Mouse (Mus musculus) stomach, embryonic 16.5 days (tissue): Measurements from ENCODE around the gene Adora2b. TPM values are rescaled to one million over a fixed set of nuclear protein-coding genes. Genes with fewer than 3 reads are reported as not detected.

Source experiments
- ATAC-seq: fragments of 200-750 bp; cut with Nextera tagmentation; 2 replicates; pipeline ENCODE4 v1.8.0; 2017; ENCODE audit warnings: moderate number of reproducible peaks, moderate TSS enrichment; ENCODE audit not compliant: insufficient read depth, low FRiP score
- H3K27ac ChIP-seq: fragments of 300-500 bp; sonication (generic); 2 replicates; pipeline ENCODE4 v1.5.1; 2014; ENCODE audit warnings: low read length
- H3K27me3 ChIP-seq: fragments of 300-500 bp; sonication (generic); 2 replicates; pipeline ENCODE4 v1.6.1; 2014; ENCODE audit warnings: low read length, control low read depth, mixed read lengths; ENCODE audit not compliant: control insufficient read depth, insufficient read depth
- H3K36me3 ChIP-seq: fragments of 300-500 bp; sonication (generic); 2 replicates; pipeline ENCODE4 v1.6.1; 2014; ENCODE audit warnings: low read length; ENCODE audit not compliant: control insufficient read depth, insufficient read depth
- H3K4me1 ChIP-seq: fragments of 300-500 bp; sonication (generic); 2 replicates; pipeline ENCODE4 v1.6.1; 2014; ENCODE audit warnings: low read length, control low read depth, mixed read lengths; ENCODE audit not compliant: control insufficient read depth, insufficient read depth
- H3K4me2 ChIP-seq: fragments of 300-500 bp; sonication (generic); 2 replicates; pipeline ENCODE4 v1.6.1; 2014; ENCODE audit warnings: low read depth, low read length, mixed read lengths
- H3K4me3 ChIP-seq: fragments of 300-500 bp; sonication (generic); replicated peaks from 2 replicates; pipeline ENCODE4 v1.5.1; 2014; ENCODE audit warnings: mild to moderate bottlenecking, low read length
- H3K9ac ChIP-seq: fragments of 300-500 bp; sonication (generic); 2 replicates; pipeline ENCODE4 v1.6.1; 2014; ENCODE audit warnings: low read length
- H3K9me3 ChIP-seq: fragments of 300-500 bp; sonication (generic); replicated peaks from 2 replicates; pipeline ENCODE4 v1.6.1; 2016; ENCODE audit warnings: low read length, control low read depth; ENCODE audit not compliant: control insufficient read depth
- WGBS: fragments of 180-500 bp; shearing (Covaris S2); extraction: QIAGEN DNeasy Blood & Tissue Kit; methylation state at CpG from one replicate; pipeline ENCODE4 v1.1.7; 2014; 5-methylcytosine and 5-hydroxymethylcytosine counted together
- polyA plus RNA-seq: library from polyadenylated mRNA; unstranded; fragments of >200 nt; fragmentation: Nextera tagmentation; extraction: Ambion mirVana; gene quantifications from 2 replicates; pipeline ENCODE4 v1.2.1, GENCODE M21; 2015

Gene Adora2b
- polyA plus RNA-seq, 1 experiment from 2014 or later: 8.1 TPM

DNA sequence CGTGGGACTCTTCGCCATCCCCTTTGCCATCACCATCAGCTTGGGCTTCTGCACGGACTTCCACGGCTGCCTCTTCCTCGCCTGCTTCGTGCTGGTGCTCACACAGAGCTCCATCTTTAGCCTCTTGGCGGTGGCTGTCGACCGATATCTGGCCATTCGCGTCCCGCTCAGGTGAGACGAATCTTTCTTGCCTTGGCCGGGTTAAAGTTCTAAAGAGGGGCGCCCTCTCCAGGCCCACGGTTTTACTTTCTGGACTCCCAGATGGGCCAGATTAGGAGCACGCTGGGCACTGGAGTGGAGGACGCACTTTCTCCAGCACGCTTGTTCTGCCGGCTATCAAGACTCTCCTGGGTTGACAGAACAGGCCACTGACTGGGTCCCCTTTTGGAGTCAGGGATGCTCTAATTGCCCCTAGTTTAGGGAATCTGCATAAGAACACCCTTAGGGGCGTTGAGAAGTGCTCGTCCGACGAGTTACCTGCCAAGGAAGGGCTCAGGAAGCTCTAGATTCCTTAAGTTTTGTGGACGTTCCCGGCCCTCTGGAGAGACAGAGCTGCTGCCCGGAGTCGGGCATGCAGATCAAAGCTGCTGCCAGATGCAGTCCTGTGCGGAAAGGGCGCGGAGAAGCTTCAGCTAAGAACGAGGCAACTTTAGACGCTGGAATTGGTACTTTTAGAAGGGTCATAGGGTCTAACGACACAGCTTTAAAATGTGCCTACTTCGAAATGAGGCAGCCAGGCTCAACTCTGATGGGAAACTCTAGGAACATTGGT lies 668 bp downstream of the Adora2b start:
- Histone ChIP-seq H3K4me2 (peak overlapping the region; percentile 99), H3K27ac (no peak overlapping the region), H3K4me1 (peaks cover 16% of the 10 kb centered on the region; the same call in 1 of the 2 replicates), H3K27me3 (peaks cover 8% of the 10 kb centered on the region; the same call in 1 of the 2 replicates), H3K36me3 (no peaks in the 10 kb centered on the region), H3K9me3 (no peaks in the 10 kb centered on the region), H3K9ac (peak overlapping the region; percentile 66), H3K4me3 (peak overlapping the region; percentile 54)
- 6% methylated on average over 35 of the region's 35 CpGs for WGBS
- ATAC-seq: peak; percentile 12; the same call in 1 of the 2 replicates

DNA sequence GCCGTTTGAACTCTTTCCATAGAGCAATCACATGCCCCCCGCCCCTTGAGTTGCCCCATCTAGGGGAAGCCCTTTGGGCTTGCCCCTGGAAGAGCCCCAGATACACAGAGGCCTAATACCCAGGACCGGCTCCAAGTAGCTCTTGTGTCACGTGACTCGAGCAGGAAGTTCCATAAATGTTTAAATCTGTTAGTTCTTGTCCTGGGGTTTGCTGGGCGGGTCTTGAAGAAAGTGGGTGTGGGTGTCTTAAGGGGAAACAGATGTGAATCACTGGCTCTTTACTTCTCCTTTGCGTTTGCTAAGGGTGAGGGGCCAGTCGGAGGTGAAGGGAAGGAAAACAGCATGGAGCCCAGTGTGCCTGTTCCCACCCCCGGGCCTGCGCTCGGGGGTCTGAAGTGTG lies 2.3 kb downstream of the Adora2b start:
- peak overlapping the region; percentile 54 for H3K4me3 ChIP-seq
- H3K4me2 ChIP-seq: peak overlapping the region; percentile 99
- H3K9ac ChIP-seq: peak overlapping the region; percentile 48; the same call in 1 of the 2 replicates
- peak; percentile 46; the same call in 1 of the 2 replicates for ATAC-seq
- peaks cover 8% of the 10 kb centered on the region; the same call in 1 of the 2 replicates for H3K27me3 ChIP-seq
- 46% methylated on average over 11 of the region's 11 CpGs for WGBS
- H3K9me3 ChIP-seq: no peaks in the 10 kb centered on the region
- H3K27ac ChIP-seq: peak overlapping the region; percentile 21; the same call in 1 of the 2 replicates
- H3K36me3 ChIP-seq: no peaks in the 10 kb centered on the region
- H3K4me1 ChIP-seq: peaks cover 16% of the 10 kb centered on the region; the same call in 1 of the 2 replicates

DNA sequence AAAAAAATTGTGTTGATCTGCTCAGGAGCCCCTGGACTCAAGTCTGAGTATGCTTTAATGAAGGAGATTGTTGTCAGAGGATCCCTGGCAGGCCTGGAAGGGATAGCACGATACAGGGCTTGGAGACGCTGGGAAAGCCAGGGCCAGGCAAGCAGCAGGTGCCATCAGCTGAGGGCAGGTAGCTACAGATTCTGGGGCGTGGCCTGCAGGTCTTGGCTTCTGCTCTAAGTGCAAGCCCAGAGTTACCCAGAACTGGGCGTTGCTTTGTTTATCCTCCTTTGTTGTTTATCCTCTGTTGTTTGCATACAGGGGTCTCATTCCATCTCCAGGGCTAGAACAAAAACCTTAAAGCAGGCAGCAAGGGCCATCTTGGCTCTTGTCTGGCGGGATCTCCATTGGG lies 4.6 kb downstream of the Adora2b start:
- peaks cover 13% of the 10 kb centered on the region; the same call in 1 of the 2 replicates for H3K4me1 ChIP-seq
- H3K4me2 ChIP-seq: no peak overlapping the region
- ATAC-seq: no peak
- no peaks in the 10 kb centered on the region for H3K36me3 ChIP-seq
- 0 out of 2 replicates have a peak overlapping the region, but pooled peaks have one; percentile 14 for H3K27ac ChIP-seq
- no peak overlapping the region for H3K4me3 ChIP-seq
- H3K27me3 ChIP-seq: peaks cover 8% of the 10 kb centered on the region; the same call in 1 of the 2 replicates
- WGBS: 63% methylated on average over 5 of the region's 5 CpGs
- no peak overlapping the region for H3K9ac ChIP-seq
- H3K9me3 ChIP-seq: no peaks in the 10 kb centered on the region

DNA sequence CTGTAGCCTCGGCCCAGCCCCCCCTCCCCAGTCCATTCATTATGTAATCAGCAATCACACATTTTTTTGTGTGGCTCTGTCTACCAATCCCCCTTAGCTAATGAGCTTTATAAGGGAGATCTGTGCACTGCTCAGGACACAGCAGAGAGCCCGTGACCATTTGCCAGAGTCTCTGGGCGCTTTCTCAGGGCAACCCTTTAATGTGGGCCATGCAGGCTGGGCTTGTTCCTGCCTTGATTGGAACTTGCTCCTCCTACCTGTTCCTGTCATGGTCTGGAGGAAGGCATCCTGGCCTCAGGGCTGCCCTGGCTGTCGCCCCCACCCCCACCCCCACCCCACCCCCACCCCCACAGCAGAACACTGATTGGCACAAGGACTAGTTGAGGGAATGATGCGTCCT lies 10.4 kb downstream of the Adora2b start:
- no peak for ATAC-seq
- no peak overlapping the region for H3K9ac ChIP-seq
- H3K36me3 ChIP-seq: no peaks in the 10 kb centered on the region
- H3K4me1 ChIP-seq: no peaks in the 10 kb centered on the region
- H3K27ac ChIP-seq: no peak overlapping the region
- WGBS: 48% methylated on average over 5 of the region's 5 CpGs
- no peak overlapping the region for H3K4me2 ChIP-seq
- H3K27me3 ChIP-seq: no peaks in the 10 kb centered on the region
- no peaks in the 10 kb centered on the region for H3K9me3 ChIP-seq
- H3K4me3 ChIP-seq: no peak overlapping the region

DNA sequence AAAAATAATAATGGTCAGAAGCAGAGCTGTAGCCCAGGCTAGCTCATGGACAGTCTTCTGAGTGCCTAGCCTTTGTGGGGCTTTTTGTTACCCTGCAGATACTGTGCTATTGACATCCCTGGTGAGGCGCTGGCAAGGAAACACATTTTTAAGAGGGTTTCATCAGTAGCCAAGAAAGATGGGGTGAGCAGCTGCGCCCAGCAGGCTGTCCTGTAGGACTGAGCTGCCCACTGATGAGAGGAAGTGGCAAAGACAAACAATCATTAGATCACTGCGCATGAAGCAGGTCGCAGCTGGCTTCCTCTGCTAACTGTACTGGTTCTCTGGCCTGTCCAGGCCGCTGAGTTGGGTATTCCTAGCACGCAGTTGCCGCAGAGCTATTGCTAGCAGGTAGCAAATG lies 14.8 kb downstream of the Adora2b start:
- ATAC-seq: no peak
- no peaks in the 10 kb centered on the region for H3K4me1 ChIP-seq
- no peaks in the 10 kb centered on the region for H3K36me3 ChIP-seq
- H3K27ac ChIP-seq: no peak overlapping the region
- no peak overlapping the region for H3K9ac ChIP-seq
- WGBS: 55% methylated on average over 7 of the region's 7 CpGs
- no peaks in the 10 kb centered on the region for H3K9me3 ChIP-seq
- no peak overlapping the region for H3K4me3 ChIP-seq
- H3K4me2 ChIP-seq: no peak overlapping the region
- H3K27me3 ChIP-seq: no peaks in the 10 kb centered on the region

DNA sequence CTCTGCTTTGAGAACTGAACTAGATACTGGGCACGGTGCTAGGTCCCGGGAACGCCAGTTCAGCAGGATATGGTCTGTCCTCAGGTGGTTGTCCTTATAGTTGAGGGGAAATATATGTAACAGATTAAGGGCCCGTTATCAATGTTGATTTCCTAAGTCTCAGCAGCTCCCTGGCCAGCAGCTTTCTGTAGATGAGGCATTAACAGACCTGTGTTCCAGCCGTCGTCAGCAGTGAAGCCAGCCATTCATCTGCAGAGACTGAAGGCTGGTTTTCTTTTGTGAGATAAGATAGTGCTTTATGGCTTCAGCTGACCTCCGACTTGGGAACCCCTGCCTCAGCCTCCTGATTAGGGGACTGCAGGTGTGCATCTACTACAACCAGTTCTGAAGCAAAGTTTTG lies 15.2 kb downstream of the Adora2b start:
- no peak overlapping the region for H3K4me3 ChIP-seq
- H3K36me3 ChIP-seq: no peaks in the 10 kb centered on the region
- no peaks in the 10 kb centered on the region for H3K9me3 ChIP-seq
- H3K27me3 ChIP-seq: no peaks in the 10 kb centered on the region
- ATAC-seq: no peak
- no peak overlapping the region for H3K9ac ChIP-seq
- H3K4me1 ChIP-seq: no peaks in the 10 kb centered on the region; the same call in 1 of the 2 replicates
- H3K27ac ChIP-seq: no peak overlapping the region
- 43% methylated on average over 7 of the region's 7 CpGs for WGBS
- no peak overlapping the region for H3K4me2 ChIP-seq

DNA sequence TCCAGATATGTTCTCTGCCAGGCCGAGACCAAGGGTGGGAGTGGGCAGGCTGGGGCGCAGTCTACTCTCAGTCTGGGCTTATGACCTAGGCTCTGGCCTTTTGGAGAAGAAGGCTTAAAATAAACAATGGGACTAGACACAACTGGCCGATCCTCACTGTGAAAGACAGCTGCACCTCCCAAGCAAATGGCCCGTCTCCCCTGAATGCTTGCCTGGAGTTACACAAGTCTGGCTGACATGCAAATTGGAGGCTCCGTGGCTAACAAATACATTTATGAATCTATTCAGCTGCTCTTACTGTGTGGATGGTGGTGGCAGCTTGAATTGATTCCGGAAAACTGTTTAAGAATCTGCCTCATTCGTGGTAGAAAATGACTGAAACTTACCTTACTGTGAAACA lies 16.9 kb downstream of the Adora2b start:
- no peaks in the 10 kb centered on the region for H3K36me3 ChIP-seq
- no peak overlapping the region for H3K4me3 ChIP-seq
- no peaks in the 10 kb centered on the region for H3K27me3 ChIP-seq
- no peak overlapping the region for H3K27ac ChIP-seq
- H3K4me2 ChIP-seq: no peak overlapping the region
- H3K9me3 ChIP-seq: no peaks in the 10 kb centered on the region
- H3K4me1 ChIP-seq: no peaks in the 10 kb centered on the region; the same call in 1 of the 2 replicates
- H3K9ac ChIP-seq: no peak overlapping the region
- ATAC-seq: no peak
- 76% methylated on average over 7 of the region's 7 CpGs for WGBS

DNA sequence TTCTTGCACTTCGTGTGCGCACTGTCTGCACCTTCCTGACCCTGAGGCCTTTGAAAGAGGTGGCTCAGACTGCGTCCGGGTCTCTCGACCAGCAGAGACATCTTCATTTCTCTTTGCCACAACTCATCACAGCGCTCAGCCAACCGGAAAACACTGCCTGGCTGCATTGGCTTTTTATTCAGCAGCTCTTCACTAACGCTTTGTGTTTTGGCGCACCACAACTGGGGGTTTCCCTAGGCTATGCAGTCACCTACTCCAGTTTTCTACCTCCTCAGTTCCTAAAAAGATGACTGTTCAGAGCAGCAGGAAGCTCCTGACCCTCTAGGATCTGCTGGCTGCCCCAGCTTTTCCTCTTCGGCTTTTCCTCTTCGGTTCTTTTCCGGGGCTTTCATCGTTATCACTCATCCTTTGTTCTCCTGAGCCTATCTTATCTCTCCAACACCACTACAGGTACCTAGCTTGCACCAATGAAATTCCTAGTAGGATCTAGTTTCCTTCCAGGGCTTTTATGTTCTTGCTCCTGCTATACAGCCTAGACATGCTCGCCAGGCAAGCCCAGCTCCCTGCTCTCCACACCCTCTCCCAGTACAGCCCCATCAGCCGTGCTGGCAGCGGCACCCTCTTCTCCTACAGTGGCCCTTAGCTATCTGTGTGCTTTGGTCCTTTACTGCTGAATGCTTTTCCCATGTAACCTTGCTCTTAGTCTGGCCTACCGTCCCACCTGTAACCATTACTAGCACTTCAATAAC lies 17.9 kb downstream of the Adora2b start:
- no peak overlapping the region for H3K9ac ChIP-seq
- H3K4me2 ChIP-seq: no peak overlapping the region
- no peak overlapping the region for H3K4me3 ChIP-seq
- peak; percentile 53; the same call in 1 of the 2 replicates for ATAC-seq
- WGBS: 62% methylated on average over 17 of the region's 17 CpGs
- no peak overlapping the region for H3K27ac ChIP-seq
- H3K9me3 ChIP-seq: no peaks in the 10 kb centered on the region
- H3K36me3 ChIP-seq: no peaks in the 10 kb centered on the region
- H3K4me1 ChIP-seq: no peaks in the 10 kb centered on the region; the same call in 1 of the 2 replicates
- no peaks in the 10 kb centered on the region for H3K27me3 ChIP-seq

DNA sequence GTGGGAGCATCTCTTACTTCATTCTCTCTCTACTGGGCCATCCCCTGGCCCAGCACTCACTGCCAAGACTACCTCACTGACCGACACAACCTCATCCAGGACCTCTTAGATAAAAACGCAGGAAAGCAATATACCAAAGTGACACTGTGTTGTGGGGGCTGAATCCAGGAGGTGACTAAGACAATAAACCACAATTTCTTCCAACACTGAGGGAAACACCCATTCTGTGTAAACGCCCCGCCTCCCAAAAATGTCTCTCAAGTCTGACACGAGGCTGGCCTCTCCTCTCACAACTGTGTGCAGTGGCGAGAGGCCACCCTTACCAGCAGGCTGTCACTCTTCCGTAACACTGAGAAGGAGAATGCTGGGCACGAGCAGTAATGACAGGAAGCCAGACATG lies 19.6 kb downstream of the Adora2b start:
- 60% methylated on average over 8 of the region's 8 CpGs for WGBS
- no peak overlapping the region for H3K4me3 ChIP-seq
- ATAC-seq: no peak

More for the DNA sequence above, 19.6 kb downstream of the Adora2b start:
- Histone ChIP-seq H3K4me2 (no peak overlapping the region), H3K9ac (no peak overlapping the region), H3K9me3 (no peaks in the 10 kb centered on the region), H3K36me3 (no peaks in the 10 kb centered on the region), H3K27ac (no peak overlapping the region), H3K27me3 (no peaks in the 10 kb centered on the region), H3K4me1 (no peaks in the 10 kb centered on the region; the same call in 1 of the 2 replicates)
